Mouse (Mus musculus) yolk sac, embryonic 10.5 days (tissue): ENCODE results near the gene Gm5431.
A peak's percentile ranks its signal among the peaks of the same experiment; 100 is the strongest.
"Not testable (repeated sequence)": the region's sequence is repeated elsewhere in the genome, so short reads cannot be mapped to it uniquely, and the experiment has no call there.

Source experiments
- DNase-seq: peaks from one replicate; pipeline ENCODE4 v3.0.0-alpha.2; 2017; ENCODE audit warnings: low spot score

Gene Gm5431

GRCm38 (mm10) chr11:48871201-48871772, 30.7 kb downstream of the Gm5431 start, which contains the start of gene Irgm1:
Gene Irgm1, minus strand, starts transcription at chr11:48871683.
- peak; percentile 74 for DNase-seq

GRCm38 (mm10) chr11:48870781-48871180, 31.2 kb downstream of the Gm5431 start:
- no peak for DNase-seq

GRCm38 (mm10) chr11:48869380-48870110, 32.5 kb downstream of the Gm5431 start:
- no peak for DNase-seq

- no peak for DNase-seq
These were observed 35.5 kb downstream of the Gm5431 start for GRCm38 (mm10) chr11:48866481-48866880.

- DNase-seq, result no peak
These were observed 38.2 kb downstream of the Gm5431 start for GRCm38 (mm10) chr11:48863808-48864207.

- peak; percentile 69 for DNase-seq
These were observed 39.2 kb downstream of the Gm5431 start for GRCm38 (mm10) chr11:48862784-48863319.

- peak; percentile 38 for DNase-seq
These were observed 43.0 kb downstream of the Gm5431 start for GRCm38 (mm10) chr11:48859014-48859413.

GRCm38 (mm10) chr11:48853474-48854180, 48.4 kb downstream of the Gm5431 start:
- peak; percentile 86 for DNase-seq

- no peak for DNase-seq
These were observed 49.2 kb downstream of the Gm5431 start for GRCm38 (mm10) chr11:48852624-48853473.

GRCm38 (mm10) chr11:48852190-48852589, 49.8 kb downstream of the Gm5431 start:
- no peak for DNase-seq

- DNase-seq, result no peak
These were observed 50.6 kb downstream of the Gm5431 start for GRCm38 (mm10) chr11:48851270-48851995.

GRCm38 (mm10) chr11:48850240-48850639, 51.8 kb downstream of the Gm5431 start:
- no peak for DNase-seq

GRCm38 (mm10) chr11:48846881-48847280, 55.1 kb downstream of the Gm5431 start:
- no peak for DNase-seq

GRCm38 (mm10) chr11:48846362-48846761, 55.7 kb downstream of the Gm5431 start:
- DNase-seq, result not testable (repeated sequence)

- DNase-seq, result no peak
These were observed 56.7 kb downstream of the Gm5431 start for GRCm38 (mm10) chr11:48845244-48845815.

- DNase-seq, result no peak
These were observed 57.7 kb downstream of the Gm5431 start for GRCm38 (mm10) chr11:48844309-48844708.

GRCm38 (mm10) chr11:48843202-48843601, 58.8 kb downstream of the Gm5431 start:
- no peak for DNase-seq

GRCm38 (mm10) chr11:48842378-48842792, 59.6 kb downstream of the Gm5431 start:
- DNase-seq, result no peak

GRCm38 (mm10) chr11:48841213-48841612, 60.8 kb downstream of the Gm5431 start:
- no peak for DNase-seq

- DNase-seq, result no peak
These were observed 61.2 kb downstream of the Gm5431 start for GRCm38 (mm10) chr11:48840805-48841204.
